Mouse (Mus musculus) ovary, adult 18-20 months (tissue): ENCODE results near the gene 4833423E24Rik.

Experiments used
- DNase-seq: peaks from one replicate; pipeline ENCODE4 v3.0.0; 2022; ENCODE audit warnings: low spot score, mixed read lengths

Gene 4833423E24Rik

GRCm38 (mm10) chr2:85518879-85519278 is at the start of gene 4833423E24Rik:
TSS of gene 4833423E24Rik (minus strand) at chr2:85519024.
- DNase-seq, result no peak

- DNase-seq, result no peak
These were observed 42.4 kb upstream of the 4833423E24Rik start for GRCm38 (mm10) chr2:85561187-85561586.

GRCm38 (mm10) chr2:85560226-85560625 is 41.4 kb upstream of the 4833423E24Rik start:
- no peak for DNase-seq

- DNase-seq, result no peak
These were observed 36.0 kb upstream of the 4833423E24Rik start for GRCm38 (mm10) chr2:85554806-85555205.

GRCm38 (mm10) chr2:85533934-85534333 is 15.1 kb upstream of the 4833423E24Rik start:
- DNase-seq, result no peak

GRCm38 (mm10) chr2:85532082-85532778 is 13.4 kb upstream of the 4833423E24Rik start:
- DNase-seq, result no peak

GRCm38 (mm10) chr2:85522859-85523489 is 4.2 kb upstream of the 4833423E24Rik start:
- no peak for DNase-seq

GRCm38 (mm10) chr2:85518292-85518691 is 532 bp downstream of the 4833423E24Rik start:
- DNase-seq, result no peak

- no peak for DNase-seq
These were observed 8.4 kb downstream of the 4833423E24Rik start for GRCm38 (mm10) chr2:85510376-85510775.

- no peak for DNase-seq
These were observed 28.4 kb downstream of the 4833423E24Rik start for GRCm38 (mm10) chr2:85490396-85490795.

GRCm38 (mm10) chr2:85466801-85467325 is 52.0 kb downstream of the 4833423E24Rik start:
- DNase-seq, result no peak

- no peak for DNase-seq
These were observed 75.3 kb downstream of the 4833423E24Rik start, which contains the start of gene Olfr995 for GRCm38 (mm10) chr2:85443539-85443938. TSS of gene Olfr995 (minus strand) at chr2:85443639.

GRCm38 (mm10) chr2:85442546-85442945 is 76.3 kb downstream of the 4833423E24Rik start:
- DNase-seq, result no peak

GRCm38 (mm10) chr2:85436351-85436750 is 82.5 kb downstream of the 4833423E24Rik start, which contains the start of gene Olfr994:
TSS of gene Olfr994 (minus strand) at chr2:85436451.
- DNase-seq, result no peak
